ENCODE assay signal across 8 mouse cellular contexts in the genomic region with DNA sequence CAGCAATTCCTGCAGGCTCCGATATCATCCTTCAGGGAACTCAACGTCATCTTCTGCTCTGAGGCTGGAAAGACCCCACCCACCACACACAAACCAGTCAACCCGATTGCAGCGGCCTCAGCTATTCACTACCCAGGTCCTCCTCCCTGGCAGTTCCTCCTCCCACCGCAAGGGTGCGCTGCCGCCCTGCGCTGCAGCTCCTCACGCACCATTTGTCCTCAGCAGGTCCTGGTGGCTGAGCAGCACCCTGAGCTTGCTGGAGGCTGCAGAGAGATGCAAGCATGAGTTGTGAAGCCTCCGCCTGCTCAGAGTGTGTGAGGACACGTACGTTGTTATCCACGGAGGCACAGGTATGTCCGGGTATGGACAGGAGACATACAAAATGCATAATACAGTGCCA. TPM values are rescaled to one million over a fixed set of nuclear protein-coding genes. Genes with fewer than 3 reads are reported as not detected.
A peak's percentile ranks its signal among the peaks of the same experiment; 100 is the strongest.
DNase-seq lines count a peak whose midpoint lies in the region; ATAC-seq and TF ChIP-seq lines count a peak whose summit lies in the region.

No protein-coding gene starts in this region.

- H3K4me2 ChIP-seq in forebrain, embryonic 11.5 days (ENCODE audit: low read depth, low read length, severe bottlenecking), result no peak overlapping the region
- H3K4me2 ChIP-seq in heart, postnatal 0 days (ENCODE audit: low read depth, low read length), result no peak overlapping the region

- H3K9me3 ChIP-seq in G1E (replicated peaks), result no peaks in the 10 kb centered on the region
- H3K9me3 ChIP-seq in forebrain, embryonic 11.5 days (ENCODE audit: control insufficient read depth, low read length), result no peaks in the 10 kb centered on the region
- H3K9me3 ChIP-seq in heart, postnatal 0 days (replicated peaks; ENCODE audit: control insufficient read depth, low read length), result no peaks in the 10 kb centered on the region

- ATAC-seq in G1E (ENCODE audit: extremely low read depth, insufficient number of reproducible peaks, low FRiP score, poor library complexity, severe bottlenecking), result peak; percentile 73; the same call in 1 of the 2 replicates
- ATAC-seq in forebrain, embryonic 11.5 days (replicated peaks; ENCODE audit: low FRiP score), result peak; percentile 67
- ATAC-seq in heart, postnatal 0 days (ENCODE audit: insufficient read depth, low read depth), result peak; percentile 65; the same call in 1 of the 2 replicates

- H3K27ac ChIP-seq in forebrain, embryonic 11.5 days (ENCODE audit: low read depth, low read length), result no peak overlapping the region
- no peak overlapping the region for H3K27ac ChIP-seq in heart, postnatal 0 days (ENCODE audit: low read depth)

- H3K9ac ChIP-seq in forebrain, embryonic 11.5 days (ENCODE audit: low read length), result no peak overlapping the region
- H3K9ac ChIP-seq in heart, postnatal 0 days (replicated peaks; ENCODE audit: low read depth, low read length), result no peak overlapping the region

- H3K4me1 ChIP-seq in G1E (ENCODE audit: insufficient read depth, low read depth, low read length), result no peaks in the 10 kb centered on the region
- no peaks in the 10 kb centered on the region for H3K4me1 ChIP-seq in forebrain, embryonic 11.5 days (replicated peaks; ENCODE audit: control insufficient read depth, insufficient read depth, low read length)
- no peaks in the 10 kb centered on the region for H3K4me1 ChIP-seq in heart, postnatal 0 days (ENCODE audit: control insufficient read depth, insufficient read depth)

- peak; percentile 99 for TF ChIP-seq CTCF in G1E (IDR thresholded peaks at IDR 0.05; ENCODE audit: low read depth, low read length)
- peak; percentile 84 for TF ChIP-seq CTCF in brain, embryonic 14.5 days (IDR thresholded peaks at IDR 0.05; ENCODE audit: borderline replicate concordance, extremely low read depth, insufficient read depth, insufficient read length)
- peak; percentile 83 for TF ChIP-seq CTCF in heart, postnatal 0 days (IDR thresholded peaks at IDR 0.05; ENCODE audit: low read depth)

- no peak overlapping the region for H3K4me3 ChIP-seq in G1E (ENCODE audit: low read depth, low read length)
- no peak overlapping the region for H3K4me3 ChIP-seq in forebrain, embryonic 11.5 days (ENCODE audit: low read depth, low read length)
- no peak overlapping the region for H3K4me3 ChIP-seq in heart, postnatal 0 days (ENCODE audit: low read depth, low read length)

- no peak for TF ChIP-seq POLR2A in brain, embryonic 14.5 days (IDR thresholded peaks at IDR 0.05; ENCODE audit: borderline replicate concordance, extremely low read depth, insufficient read depth, insufficient read length, poor library complexity, severe bottlenecking)

- no peaks in the 10 kb centered on the region for H3K36me3 ChIP-seq in G1E (replicated peaks)
- no peaks in the 10 kb centered on the region for H3K36me3 ChIP-seq in forebrain, embryonic 11.5 days (ENCODE audit: control insufficient read depth, insufficient read depth, low read length)
- H3K36me3 ChIP-seq in heart, postnatal 0 days (replicated peaks; ENCODE audit: control insufficient read depth, insufficient read depth, low read length), result no peaks in the 10 kb centered on the region

- H3K27me3 ChIP-seq in G1E (ENCODE audit: insufficient read depth, low read length), result peaks cover 3% of the 10 kb centered on the region; the same call in 1 of the 2 replicates
- no peaks in the 10 kb centered on the region for H3K27me3 ChIP-seq in forebrain, embryonic 11.5 days (ENCODE audit: control insufficient read depth, insufficient read depth, low read length)
- no peaks in the 10 kb centered on the region for H3K27me3 ChIP-seq in heart, postnatal 0 days (ENCODE audit: control insufficient read depth, insufficient read depth, low read length)

- DNase-seq in G1E (ENCODE audit: low spot score), result peak; percentile 44
- peak; percentile 54 for DNase-seq in brain, embryonic 14.5 days (ENCODE audit: low read depth)
- peak; percentile 79 for DNase-seq in forebrain, embryonic 11.5 days (ENCODE audit: low spot score)
- no peak for DNase-seq in heart, postnatal 0 days (ENCODE audit: low spot score)
- DNase-seq in layer of hippocampus, adult 8-10 months (ENCODE audit: low spot score in 2 of 2), result peak; percentile 12 to 55
- peak; percentile 77 for DNase-seq in lung, postnatal 10 days
- DNase-seq in right cerebral cortex, adult 2 months (ENCODE audit: low spot score in 2 of 2), result peak; percentile 64 to 69
- peak; percentile 44 for DNase-seq in urinary bladder, postnatal 25 days (ENCODE audit: low spot score)

- 15% methylated on average over 14 of the region's 14 CpGs for WGBS in forebrain, embryonic 11.5 days
- 23% methylated on average over 14 of the region's 14 CpGs for WGBS in heart, postnatal 0 days

- TF ChIP-seq EP300 in heart, postnatal 0 days (IDR thresholded peaks at IDR 0.05; ENCODE audit: low read depth), result no peak

RNA-seq across cellular contexts. Expression of a gene that starts 1.9 kb away (rescaled TPM):
- not detected in 2 replicates for total RNA-seq in G1E (2014; fragmentation: Nextera tagmentation)
- 0.11 TPM in 1 of 2 replicates, not detected in the other for total RNA-seq in G1E (2017)
- polyA plus RNA-seq in G1E (2012), result not detected in 2 replicates
- polyA plus RNA-seq in brain, embryonic 14.5 days (2012; rRNA removed), result not detected in 2 replicates
- polyA plus RNA-seq in forebrain, embryonic 11.5 days (2014; fragmentation: Nextera tagmentation; extraction: Ambion mirVana), result 0.20 and 0.56 TPM in 2 replicates
- total RNA-seq in heart, postnatal 0 days (2014; rRNA removed; ENCODE audit: low replicate concordance), result 5.6 TPM in 1 of 2 replicates, not detected in the other
- 1.9 and 2.5 TPM in 2 replicates for polyA plus RNA-seq in heart, postnatal 0 days (2015; fragmentation: Nextera tagmentation; extraction: Ambion mirVana)
- total RNA-seq in layer of hippocampus, adult 8-10 months (2022), result not detected

RNA-seq across cellular contexts. Expression of a gene that starts 24.6 kb away (rescaled TPM):
- not detected in 2 replicates for total RNA-seq in G1E (2014; fragmentation: Nextera tagmentation)
- total RNA-seq in G1E (2017), result 0.06 TPM in 1 of 2 replicates, not detected in the other
- polyA plus RNA-seq in G1E (2012), result not detected in 2 replicates
- not detected in 2 replicates for polyA plus RNA-seq in brain, embryonic 14.5 days (2012; rRNA removed)
- polyA plus RNA-seq in forebrain, embryonic 11.5 days (2014; fragmentation: Nextera tagmentation; extraction: Ambion mirVana), result 0.16 and 0.24 TPM in 2 replicates
- total RNA-seq in heart, postnatal 0 days (2014; rRNA removed; ENCODE audit: low replicate concordance), result not detected in 2 replicates
- polyA plus RNA-seq in heart, postnatal 0 days (2015; fragmentation: Nextera tagmentation; extraction: Ambion mirVana), result 0.11 TPM in 1 of 2 replicates, not detected in the other
- total RNA-seq in layer of hippocampus, adult 8-10 months (2022), result not detected

RNA-seq across cellular contexts. Expression of a gene that starts 30.2 kb away (rescaled TPM):
- total RNA-seq in G1E (2014; fragmentation: Nextera tagmentation) (not detected in 2 replicates), G1E (2017) (0.17 TPM in 1 of 2 replicates, not detected in the other)
- polyA plus RNA-seq in G1E (2012), result not detected in 2 replicates
- polyA plus RNA-seq in brain, embryonic 14.5 days (2012; rRNA removed), result 0.12 TPM in 1 of 2 replicates, not detected in the other
- not detected in 2 replicates for polyA plus RNA-seq in forebrain, embryonic 11.5 days (2014; fragmentation: Nextera tagmentation; extraction: Ambion mirVana)
- not detected in 2 replicates for total RNA-seq in heart, postnatal 0 days (2014; rRNA removed; ENCODE audit: low replicate concordance)
- polyA plus RNA-seq in heart, postnatal 0 days (2015; fragmentation: Nextera tagmentation; extraction: Ambion mirVana), result not detected in 2 replicates
- total RNA-seq in layer of hippocampus, adult 8-10 months (2022), result 1 to 10 TPM in 1 of 4 experiments, under 1 TPM in 1, not detected in 2; 0.34 to 1.1 TPM

RNA-seq across cellular contexts. Expression of a gene that starts 42.5 kb away (rescaled TPM):
- total RNA-seq in G1E (2014; fragmentation: Nextera tagmentation) (12.9 and 15.5 TPM in 2 replicates), G1E (2017) (22.3 and 24.4 TPM in 2 replicates)
- 16.5 and 20.2 TPM in 2 replicates for polyA plus RNA-seq in G1E (2012)
- polyA plus RNA-seq in brain, embryonic 14.5 days (2012; rRNA removed), result 57.5 and 60.9 TPM in 2 replicates
- 34.3 and 42.9 TPM in 2 replicates for polyA plus RNA-seq in forebrain, embryonic 11.5 days (2014; fragmentation: Nextera tagmentation; extraction: Ambion mirVana)
- 31.1 and 38.0 TPM in 2 replicates for total RNA-seq in heart, postnatal 0 days (2014; rRNA removed; ENCODE audit: low replicate concordance)
- 29.2 and 29.8 TPM in 2 replicates for polyA plus RNA-seq in heart, postnatal 0 days (2015; fragmentation: Nextera tagmentation; extraction: Ambion mirVana)
- 10 to 100 TPM; 26.3 to 31.4 (median 28.6) TPM for total RNA-seq in layer of hippocampus, adult 8-10 months (2022)

RNA-seq across cellular contexts. Expression of a gene that starts 46.4 kb away (rescaled TPM):
- not detected in 2 replicates for total RNA-seq in G1E (2014; fragmentation: Nextera tagmentation)
- not detected in 2 replicates for total RNA-seq in G1E (2017)
- not detected in 2 replicates for polyA plus RNA-seq in G1E (2012)
- polyA plus RNA-seq in brain, embryonic 14.5 days (2012; rRNA removed), result 6.8 and 11.7 TPM in 2 replicates
- polyA plus RNA-seq in forebrain, embryonic 11.5 days (2014; fragmentation: Nextera tagmentation; extraction: Ambion mirVana), result 9.3 and 12.1 TPM in 2 replicates
- not detected in 2 replicates for total RNA-seq in heart, postnatal 0 days (2014; rRNA removed; ENCODE audit: low replicate concordance)
- 1.3 and 1.7 TPM in 2 replicates for polyA plus RNA-seq in heart, postnatal 0 days (2015; fragmentation: Nextera tagmentation; extraction: Ambion mirVana)
- total RNA-seq in layer of hippocampus, adult 8-10 months (2022), result 10 to 100 TPM in 3 of 4 experiments, 1 to 10 TPM in 1; 9.9 to 18.1 (median 14.7) TPM
